Mouse (Mus musculus) CD4-positive, CD25-positive, alpha-beta regulatory T cell, adult 2 months (primary cell): ENCODE measurements at regions not wholly inside any gene's neighbourhood (a gene's known extent, or its start where the extent isn't known, plus 50 kb on each side); places are given as distances from the start of the nearest gene placed in this dataset.
A peak's percentile ranks its signal among the peaks of the same experiment; 100 is the strongest.

Source experiments
- DNase-seq: peaks from one replicate; pipeline ENCODE4 v3.0.0-alpha.2; 2012; ENCODE audit warnings: low read depth, low spot score

DNA sequence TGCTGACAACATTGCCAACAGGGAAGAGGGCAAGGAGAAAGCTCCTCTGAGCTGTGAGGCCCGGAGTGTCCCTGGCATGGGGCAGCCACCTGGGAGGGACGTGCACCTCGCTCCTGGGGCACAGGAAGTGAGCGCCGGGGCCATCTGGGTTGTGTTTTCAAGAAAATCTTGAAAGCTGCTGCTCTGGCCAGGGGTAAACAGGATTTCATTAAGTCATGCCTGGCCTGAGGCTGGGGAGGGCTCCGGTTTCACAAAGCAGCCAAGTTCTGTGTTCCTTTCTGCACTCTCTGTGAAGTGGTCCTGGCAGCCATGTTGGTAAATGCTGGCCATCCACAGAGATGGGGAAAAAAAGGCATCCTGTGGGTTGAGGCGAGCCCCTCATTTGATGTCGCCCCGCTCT lies 406.8 kb upstream of the Zmiz1 start:
- no peak for DNase-seq

GRCm38 (mm10) chr14:25059351-25059750 lies 399.6 kb upstream of the Zmiz1 start:
- no peak for DNase-seq

DNA sequence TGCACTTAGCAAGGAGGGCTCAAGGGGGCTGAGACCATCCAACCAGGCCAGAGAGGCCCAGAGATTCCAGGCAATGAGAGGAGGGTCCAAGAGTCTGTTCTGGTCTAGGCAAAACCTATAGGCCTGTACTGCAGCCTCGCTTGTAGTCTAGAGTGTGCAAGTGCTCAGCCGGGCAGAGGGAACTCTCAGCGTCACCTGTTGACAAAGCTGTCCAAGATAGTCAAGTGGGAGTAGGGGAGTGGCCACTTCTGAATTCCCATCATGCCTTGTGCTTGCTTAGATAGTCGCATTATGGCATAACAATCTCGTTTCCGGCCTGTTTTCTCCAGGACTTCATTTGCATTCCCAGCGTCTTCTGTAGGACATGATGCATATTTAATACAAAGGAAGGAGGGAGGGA lies 398.7 kb upstream of the Zmiz1 start:
- DNase-seq: no peak

- DNase-seq: no peak
These were observed 395.9 kb upstream of the Zmiz1 start for GRCm38 (mm10) chr14:25063090-25063489.

DNA sequence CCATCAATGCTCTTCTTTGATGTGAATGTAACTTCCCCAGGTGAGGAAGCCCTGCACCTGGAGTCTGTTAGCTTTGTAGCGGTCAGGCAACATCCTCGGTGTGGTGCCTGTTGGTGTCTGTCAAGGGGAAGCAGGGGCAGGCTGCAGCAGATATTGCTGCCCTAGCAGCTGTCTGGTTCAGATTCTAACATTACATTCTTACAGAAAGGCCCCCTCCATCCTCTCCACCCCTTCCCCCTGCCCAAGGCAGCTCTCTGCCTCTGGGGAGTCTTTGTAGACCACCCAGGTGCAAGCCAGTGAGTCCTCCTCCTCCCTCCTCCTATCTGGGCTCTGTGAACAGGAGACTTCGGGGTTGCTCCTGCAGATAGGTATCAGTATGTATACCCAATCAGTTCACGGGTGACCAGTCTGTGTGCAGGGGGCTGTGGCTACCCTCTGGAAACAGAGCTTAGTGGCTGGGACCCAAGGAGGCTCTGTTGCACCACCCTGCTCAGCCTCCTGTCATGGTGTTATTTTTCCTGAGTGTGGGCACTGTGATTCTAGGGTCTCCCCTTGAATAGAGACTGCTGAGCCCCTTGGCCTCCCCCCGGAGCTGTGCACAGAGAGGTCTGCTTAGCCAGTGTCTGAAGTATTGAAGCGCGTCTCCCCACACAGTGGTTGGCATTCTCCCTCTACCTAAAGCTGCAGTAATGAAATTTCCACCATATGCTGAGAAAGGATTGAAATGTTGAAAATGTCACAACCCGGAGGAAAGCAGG lies 394.6 kb upstream of the Zmiz1 start:
- no peak for DNase-seq

DNA sequence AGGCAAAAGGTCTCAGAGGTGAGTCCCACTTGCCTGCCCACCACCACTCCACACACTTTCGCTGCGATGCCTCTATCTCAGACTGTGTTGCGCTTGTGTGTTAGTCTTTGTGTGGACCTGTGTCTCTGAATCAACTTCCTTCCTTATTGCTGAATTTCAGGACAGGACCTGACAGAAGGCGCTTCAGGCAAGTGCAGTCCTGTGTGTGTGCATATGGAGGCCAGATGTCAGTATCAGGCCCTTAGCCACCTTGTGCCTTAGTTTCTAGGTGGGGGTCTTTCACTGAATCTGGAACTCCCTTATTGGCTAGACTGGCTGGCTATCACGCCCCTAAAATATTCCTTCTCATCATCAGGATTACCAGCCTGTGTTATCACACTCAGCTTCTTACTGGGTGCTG lies 391.6 kb upstream of the Zmiz1 start:
- no peak for DNase-seq

GRCm38 (mm10) chr14:25068430-25068829 lies 390.6 kb upstream of the Zmiz1 start:
- no peak for DNase-seq

DNA sequence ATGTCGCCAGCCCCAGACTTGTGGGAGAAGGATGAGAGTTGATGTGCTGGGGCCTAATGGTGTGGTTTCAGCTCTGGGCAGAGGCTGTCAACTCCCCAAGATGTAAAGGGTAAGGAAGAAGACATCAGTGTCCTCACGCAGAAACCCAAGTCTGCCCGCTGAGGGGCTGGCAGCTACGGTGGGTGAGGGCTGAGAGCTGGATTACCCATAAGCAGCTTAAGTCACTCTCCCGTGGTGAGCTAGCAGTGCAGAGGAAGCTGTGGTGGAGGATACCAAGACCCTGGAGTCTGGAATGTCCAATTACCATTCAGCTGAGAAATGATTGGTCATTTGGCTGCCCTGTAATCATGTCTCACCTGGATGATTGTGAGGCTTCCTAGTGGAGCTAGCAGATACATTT lies 385.8 kb upstream of the Zmiz1 start:
- DNase-seq: no peak

DNA sequence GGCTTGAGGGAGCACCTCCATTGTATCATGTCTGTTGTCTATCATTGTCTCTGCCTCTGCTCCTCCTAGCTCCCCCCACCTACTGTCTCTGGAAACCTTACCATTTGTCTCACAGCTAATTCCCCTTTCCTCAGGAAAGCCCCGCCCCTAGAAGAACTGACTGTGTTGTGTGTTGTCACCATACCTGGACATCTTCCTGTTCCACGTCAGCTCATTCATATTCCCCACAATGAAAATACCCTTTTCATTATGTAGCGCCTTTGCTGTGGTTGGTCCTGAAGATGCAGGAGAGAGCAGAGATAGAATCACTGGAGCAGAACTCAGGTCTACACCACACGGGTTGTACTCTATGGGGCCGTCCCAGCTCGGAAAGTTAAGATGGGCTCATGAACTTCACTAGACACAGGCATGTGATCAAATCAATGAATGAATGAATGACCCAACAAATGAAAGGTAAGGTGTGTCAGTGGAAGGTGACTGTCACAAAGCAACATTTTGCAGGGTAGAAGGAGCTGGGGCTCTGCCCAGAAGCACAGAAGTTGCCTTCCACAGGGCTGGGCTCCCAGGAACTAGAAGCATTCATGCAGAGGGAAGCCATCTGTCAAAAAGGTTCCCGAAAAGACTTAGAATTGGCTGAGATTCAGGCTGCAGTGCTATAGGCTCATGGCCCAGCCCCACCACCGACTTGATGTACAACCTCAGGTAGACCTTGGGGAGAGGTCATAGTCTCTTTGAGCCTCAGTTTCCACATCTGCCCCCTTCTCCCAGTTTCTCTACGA lies 384.8 kb upstream of the Zmiz1 start:
- no peak for DNase-seq

- DNase-seq: no peak
These were observed 384.1 kb upstream of the Zmiz1 start for GRCm38 (mm10) chr14:25074891-25075290.

GRCm38 (mm10) chr14:25080431-25080830 lies 378.6 kb upstream of the Zmiz1 start:
- DNase-seq: no peak

GRCm38 (mm10) chr14:25083847-25084246 lies 375.1 kb upstream of the Zmiz1 start:
- no peak for DNase-seq

DNA sequence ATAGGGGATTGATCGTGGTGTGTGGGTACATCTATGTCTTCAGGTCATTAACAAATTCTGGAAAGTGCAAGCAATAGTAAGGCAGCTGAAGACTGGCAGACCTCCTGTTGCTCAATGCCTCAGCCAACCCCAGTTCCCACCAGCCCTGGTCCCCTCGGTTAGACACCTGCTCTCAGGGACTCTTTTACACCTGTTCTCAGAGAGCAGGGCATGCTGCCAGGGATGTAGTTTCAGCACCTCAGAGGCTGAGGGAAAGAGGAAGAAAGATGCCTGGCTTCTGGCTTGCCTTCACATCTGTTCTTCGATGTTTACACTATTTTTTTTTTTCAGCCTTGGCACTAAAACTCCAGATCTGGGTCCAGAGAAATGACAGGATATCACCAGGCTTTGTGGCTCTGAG lies 362.2 kb upstream of the Zmiz1 start:
- no peak for DNase-seq

DNA sequence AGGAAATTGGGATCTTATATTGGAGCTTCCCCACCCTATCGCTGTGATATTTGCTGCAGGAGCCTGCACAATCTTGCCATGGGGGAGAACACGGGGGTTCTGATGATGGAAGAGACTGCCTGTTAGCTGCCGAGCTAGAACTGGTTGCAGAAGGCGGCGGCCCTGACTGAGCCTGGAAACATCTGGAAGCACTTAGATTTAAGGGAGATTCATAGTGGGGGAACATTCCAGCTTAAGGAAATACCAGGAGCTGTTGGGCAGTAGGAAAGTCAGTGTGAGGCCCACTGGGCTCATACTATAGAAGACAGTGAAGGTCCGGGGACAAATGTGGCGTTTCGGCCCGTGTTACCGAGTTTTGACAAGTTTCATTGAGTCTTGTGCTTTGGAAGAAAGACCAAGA lies 353.6 kb upstream of the Zmiz1 start:
- no peak for DNase-seq

DNA sequence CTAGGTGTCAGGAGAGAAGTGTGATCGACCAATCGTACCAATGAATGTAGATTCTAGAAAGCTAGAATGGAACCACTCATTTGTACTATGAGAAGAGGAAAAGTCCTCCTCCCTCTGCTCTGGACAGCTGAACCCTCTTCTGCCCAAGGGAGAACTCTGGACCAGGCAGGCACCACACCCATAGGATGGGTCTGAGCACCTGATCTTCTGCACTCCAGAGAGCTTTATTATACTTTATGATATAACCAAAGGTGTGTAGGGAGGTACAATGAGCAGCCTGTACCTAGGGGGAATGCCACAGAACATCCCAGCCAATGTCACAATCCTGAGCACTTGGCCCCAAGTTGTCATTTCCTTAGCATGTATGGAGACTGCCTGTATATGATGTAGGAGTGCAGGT lies 352.5 kb upstream of the Zmiz1 start:
- DNase-seq: no peak

GRCm38 (mm10) chr14:25108101-25108652 lies 350.8 kb upstream of the Zmiz1 start:
- peak; percentile 73 for DNase-seq

DNA sequence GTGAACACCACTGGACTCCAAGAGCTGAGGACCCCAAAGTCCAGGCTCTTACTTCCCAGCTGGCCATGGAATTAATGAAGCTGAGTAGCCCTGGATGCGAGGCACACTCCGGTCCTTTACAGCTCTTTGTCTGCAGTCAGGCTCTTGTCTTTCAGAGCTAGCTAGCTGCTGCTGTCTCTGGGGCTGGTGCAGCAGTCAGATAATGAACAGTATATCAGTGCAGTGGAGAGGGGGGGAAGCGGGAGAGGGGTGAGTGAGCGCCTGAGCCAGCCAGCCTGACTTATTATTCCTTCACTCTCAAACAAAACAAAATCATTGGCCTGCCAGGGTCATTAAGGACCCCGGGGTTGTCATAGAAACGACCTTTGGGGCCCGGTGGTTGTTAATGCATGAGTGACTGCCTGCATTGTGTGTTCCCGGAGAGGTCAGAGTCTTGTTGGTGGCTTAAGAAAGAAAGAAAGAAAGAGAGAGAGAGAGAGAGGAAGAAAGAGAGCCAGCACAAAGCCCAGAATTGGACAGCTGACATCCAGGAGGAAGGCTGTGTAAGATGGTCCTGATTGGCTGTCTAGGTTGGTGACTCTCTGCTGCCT lies 350.2 kb upstream of the Zmiz1 start:
- DNase-seq: no peak

DNA sequence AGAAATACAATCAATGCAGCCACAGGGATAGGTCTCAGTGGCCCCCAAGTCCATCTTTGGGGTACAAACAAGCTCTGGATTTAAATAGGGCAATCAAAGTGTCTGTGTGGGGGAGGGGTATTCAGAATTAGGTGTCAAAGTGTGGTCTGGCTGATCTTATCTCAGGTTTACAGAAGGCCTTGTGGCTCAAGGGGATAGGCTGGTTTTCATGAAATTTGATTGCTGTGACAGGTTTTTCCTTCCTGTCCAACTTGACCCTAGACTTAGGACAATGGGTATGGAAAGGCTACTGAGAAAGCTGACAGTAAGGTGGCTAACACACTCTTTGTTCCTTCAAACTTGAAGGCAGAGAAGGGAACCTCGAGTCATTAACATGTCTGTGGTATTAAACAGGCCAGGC lies 349.3 kb upstream of the Zmiz1 start:
- DNase-seq: no peak

GRCm38 (mm10) chr14:25112832-25113231 lies 346.2 kb upstream of the Zmiz1 start:
- DNase-seq: no peak

DNA sequence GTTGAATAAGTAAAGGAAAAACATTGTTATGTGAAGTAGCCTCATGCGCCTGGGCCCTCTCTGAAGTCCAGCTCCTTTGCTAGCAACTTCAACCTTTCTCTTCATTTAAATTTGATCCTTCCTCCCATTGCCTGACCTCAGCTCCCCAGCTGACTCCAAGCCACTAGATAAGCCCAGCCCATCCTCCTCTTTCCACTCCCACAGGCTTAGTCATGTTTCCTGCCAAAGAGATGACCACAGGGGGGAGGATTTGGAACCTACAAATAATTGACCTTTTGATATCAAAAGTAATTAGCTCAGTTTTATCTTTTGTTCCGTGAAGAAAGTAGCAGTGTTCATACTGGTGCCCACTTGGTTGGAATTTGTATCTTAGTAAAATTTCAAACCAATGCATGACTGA lies 345.7 kb upstream of the Zmiz1 start:
- no peak for DNase-seq

DNA sequence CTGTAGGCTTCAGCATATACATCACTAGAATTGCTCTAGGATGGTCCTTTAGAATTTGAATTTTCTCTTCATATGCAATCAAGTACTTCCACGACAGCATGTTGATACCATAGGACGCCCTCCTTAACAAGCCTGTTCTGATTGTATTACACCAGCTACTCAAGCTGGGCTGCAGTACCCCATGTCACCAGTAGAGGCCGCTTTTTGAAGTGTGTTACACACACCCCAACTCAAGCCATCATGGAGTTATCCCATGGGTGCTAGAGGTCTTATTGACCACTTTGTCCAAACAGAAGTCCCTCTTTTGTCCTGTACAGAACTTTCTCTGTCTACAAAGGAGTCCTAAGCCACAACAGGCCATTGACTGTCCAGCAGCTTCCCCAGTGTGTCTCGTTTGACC lies 342.6 kb upstream of the Zmiz1 start:
- DNase-seq: peak; percentile 83

DNA sequence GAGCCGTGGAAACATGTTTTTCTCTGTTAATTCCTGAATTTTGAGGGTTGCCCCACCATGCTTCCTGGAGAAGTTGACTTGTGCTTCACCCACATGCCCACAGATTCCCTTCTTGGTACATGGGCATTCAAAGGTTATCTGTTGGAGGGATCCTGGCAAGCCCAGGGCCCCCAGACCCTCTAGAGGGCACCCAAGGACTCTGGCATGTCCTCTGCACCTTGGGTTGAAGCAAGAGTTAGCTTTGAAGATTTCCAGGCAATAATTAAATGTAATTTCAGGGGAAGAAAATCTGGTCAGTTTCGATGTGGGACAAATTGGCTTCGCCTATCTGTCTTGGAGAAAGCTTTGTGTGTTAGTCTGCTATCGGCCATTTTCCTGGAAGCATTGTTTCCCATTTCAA lies 339.0 kb upstream of the Zmiz1 start:
- no peak for DNase-seq

DNA sequence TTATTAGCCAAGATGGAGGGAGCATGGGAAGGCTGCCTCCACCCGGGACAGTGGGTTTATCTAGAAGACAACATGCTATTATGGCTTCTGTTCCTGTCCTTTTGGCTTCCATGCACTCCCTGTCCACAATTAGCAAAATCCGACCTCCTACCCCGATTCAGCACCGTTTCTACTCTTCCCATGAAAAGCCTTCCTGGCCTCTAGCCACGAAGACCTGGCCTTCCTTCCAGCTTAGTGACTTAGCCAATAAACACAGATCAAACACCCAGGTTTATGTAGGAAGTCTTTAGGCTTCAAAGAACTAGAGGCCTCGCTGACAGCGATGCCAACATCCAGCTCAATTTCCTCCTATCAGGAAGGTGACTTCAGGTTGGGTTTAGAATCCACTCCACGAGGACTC lies 338.5 kb upstream of the Zmiz1 start:
- no peak for DNase-seq
